Mouse (Mus musculus) heart, postnatal 10 days (tissue): ENCODE data around the gene Tmem9. TPM values are rescaled to one million over a fixed set of nuclear protein-coding genes. Genes with fewer than 3 reads are reported as not detected.

ENCODE experiments used
- DNase-seq, 2 experiments: peaks; one replicate each; pipeline ENCODE4 v3.0.0; 2021
- intact Hi-C: fragments of 180-260 bp; cut with DNase I; formaldehyde crosslinking; loops from one replicate; pipeline ENCODE4 v1.15.1; 2025
- total RNA-seq, 2 experiments: library from RNA; stranded (reverse); gene quantifications; 2 replicates each; pipeline ENCODE4 v1.2.3; 2021

The Tmem9 gene
- total RNA-seq = 10 to 100 TPM; 23.8 to 26.1 TPM

DNA sequence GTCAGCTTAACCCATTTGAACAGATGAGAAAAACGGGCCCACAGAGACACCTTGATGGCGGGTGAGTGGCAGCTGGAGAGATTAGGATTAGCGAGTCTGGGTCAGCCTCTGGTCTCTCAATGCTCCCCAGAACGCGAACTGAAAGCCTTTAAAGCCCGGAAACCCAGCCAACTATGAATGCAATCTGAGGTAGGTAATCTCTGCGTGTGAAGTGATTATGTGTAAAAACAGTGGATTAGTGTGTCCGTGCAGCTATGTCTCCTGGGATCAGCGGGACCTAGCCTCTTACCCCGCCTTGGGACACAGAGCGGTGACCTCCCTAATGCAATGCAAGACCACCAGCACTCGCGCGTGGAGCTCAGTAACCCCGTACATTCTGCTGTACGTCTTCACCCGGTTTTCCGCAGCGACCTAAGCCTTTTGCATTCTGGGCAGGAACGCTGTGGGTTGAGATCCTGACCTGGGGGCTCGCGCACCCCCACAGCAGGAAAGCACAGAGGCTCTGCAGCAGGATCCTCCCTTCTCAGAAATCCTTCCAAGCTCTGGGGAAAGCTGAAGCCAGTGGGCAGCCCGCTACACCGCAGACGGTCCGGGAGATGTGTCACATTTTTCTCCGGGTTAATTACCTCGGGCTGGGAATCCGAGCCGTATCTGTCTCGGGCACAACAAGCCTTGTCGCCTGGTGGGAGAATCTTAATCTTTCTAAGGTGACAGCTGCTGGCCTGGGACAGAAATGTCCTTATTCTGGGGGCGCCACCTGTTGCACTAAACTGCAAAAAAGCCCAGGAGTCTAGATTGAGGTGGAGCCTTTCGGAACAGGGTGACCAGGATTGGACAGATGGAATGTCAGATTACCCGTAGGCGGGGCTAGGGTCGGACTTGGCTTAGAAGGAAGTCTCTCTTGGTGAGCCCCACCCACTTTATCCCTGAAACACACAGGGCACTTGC lies at the start of gene Tmem9:
Tmem9 (plus strand) TSS at position 940 of the 948 bp plus-strand sequence.
- intact Hi-C loops = no loop called here
- peak; percentile 75 to 77 for DNase-seq

- intact Hi-C loops = no loop called here
- peak; percentile 25 to 50 for DNase-seq
Measured at GRCm38 (mm10) chr1:135958483-135958882, 49.5 kb upstream of the Tmem9 start.

DNA sequence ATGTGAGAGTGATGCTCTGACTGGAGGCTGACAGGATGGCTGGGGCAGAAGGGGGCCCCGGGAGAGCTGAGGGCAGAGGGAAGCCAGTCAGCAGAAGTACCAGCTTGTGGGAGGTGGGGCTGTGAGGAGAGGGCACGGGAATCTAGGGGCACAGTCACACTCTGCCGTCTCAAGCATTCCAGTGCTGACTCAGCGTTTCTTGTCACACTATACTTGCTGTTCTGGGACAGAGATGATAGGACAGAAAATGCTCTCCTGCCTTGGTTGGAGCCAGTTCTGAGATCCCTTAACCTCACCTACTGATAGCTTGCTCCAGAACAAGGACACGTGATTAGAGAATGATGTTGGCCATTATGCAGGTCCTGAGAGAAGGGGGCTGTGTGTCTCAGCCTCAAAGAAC lies 44.8 kb upstream of the Tmem9 start:
- no peak for DNase-seq
- intact Hi-C loops = no loop called here

DNA sequence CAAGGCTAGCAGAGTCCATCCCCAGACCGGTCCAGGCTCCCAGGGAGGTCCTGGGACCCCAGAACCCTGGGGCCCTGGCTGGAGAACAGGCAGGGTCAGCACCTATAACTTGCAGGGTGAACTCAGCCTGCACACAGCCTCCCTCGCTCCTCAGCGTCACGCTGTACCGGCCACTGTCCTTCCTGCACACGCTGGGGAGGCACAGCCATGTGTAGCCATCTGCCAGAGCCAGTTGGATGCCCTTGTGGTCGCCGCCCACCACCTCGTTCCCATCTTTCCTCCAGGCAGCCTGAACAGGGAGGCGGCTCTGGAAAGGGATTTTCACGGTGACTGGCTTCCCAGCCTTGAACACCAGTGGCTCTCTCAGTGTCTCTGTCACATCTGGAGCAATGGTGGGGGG lies 43.4 kb upstream of the Tmem9 start:
- DNase-seq = no peak
- intact Hi-C loops = no loop called here

DNA sequence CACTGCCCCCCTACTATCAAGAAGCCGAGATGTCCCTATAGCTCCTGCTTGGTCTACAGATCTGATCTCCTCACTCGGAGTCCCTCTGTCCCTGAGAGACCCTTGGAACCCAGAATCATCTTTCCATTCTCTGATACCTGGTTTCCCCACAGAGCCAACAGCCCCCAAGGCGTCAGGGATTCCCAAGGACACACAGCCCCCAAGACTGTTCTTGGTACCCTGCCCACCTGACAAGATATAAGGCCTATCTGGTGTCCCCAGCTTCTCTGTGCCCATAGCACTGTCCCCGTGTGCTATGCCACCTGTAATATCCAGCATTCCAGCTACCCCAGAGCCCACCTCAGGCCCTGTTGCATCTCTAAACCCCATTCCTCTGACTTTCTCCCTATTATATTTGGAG lies 40.2 kb upstream of the Tmem9 start:
- intact Hi-C loops = no loop called here
- DNase-seq = no peak

DNA sequence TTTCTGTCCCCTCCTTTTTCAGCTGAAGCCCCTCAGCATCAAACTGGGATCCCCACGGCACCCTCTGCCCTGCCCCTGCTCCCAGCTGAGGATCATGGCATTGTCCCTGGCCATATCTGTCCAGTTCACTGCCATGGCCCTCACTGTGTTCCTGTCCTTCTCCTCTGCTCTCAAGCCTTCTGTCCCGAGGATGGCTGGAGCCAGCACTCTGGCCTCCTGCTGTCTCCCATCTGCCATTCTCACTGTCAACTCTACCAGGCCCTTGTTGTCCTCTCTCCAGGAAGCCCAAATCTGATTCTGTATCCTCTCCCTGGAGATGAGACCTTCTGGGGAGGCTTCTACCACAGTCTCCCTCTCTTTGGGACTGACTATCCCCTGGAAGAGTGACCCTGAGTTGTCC lies 37.5 kb upstream of the Tmem9 start:
- no peak for DNase-seq
- intact Hi-C loops = no loop called here

- intact Hi-C loops = no loop called here
- DNase-seq = no peak
Measured at GRCm38 (mm10) chr1:135972576-135972975, 35.4 kb upstream of the Tmem9 start.

DNA sequence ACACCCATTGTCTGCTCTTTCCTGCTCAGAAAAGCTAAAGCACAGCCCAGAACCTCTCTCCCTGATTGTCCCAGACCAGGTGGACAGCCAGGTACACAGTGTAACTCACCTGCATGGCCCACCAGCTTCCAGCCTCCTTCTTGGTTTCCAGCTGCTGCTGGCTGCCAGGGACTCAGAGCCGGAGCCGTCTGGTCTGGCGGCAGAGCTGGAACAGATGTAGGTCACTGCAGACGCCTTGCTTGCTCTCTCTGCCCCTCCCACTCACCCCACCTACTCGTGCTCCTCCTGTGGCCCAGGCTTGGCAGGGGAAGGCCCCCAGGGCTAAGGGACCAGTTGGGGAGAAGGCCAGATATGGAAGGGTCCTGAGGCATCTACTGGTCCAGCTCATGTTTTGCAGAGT lies 23.8 kb upstream of the Tmem9 start:
- intact Hi-C loops = no loop called here
- DNase-seq = no peak

DNA sequence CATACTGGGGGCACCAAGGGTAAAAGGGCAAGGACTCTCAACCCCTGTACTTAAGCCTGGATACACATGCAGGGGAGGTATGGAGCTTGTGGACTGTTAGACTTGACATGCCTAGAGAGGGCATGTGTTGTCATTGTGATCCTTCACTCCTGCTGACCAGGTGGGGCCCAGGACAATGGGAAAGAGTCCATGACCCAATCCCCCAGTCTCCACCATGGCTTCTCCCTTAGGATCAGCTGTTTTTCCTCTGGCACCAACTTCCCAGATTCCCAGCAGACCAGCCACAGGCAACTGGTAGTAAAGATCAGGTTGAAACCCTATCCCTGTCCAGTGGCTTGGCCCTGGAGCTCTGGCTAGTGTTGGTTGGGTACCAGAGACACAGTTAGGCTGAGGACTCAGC lies 18.1 kb upstream of the Tmem9 start:
- intact Hi-C loops = no loop called here
- no peak for DNase-seq

GRCm38 (mm10) chr1:135993470-135993869 lies 14.5 kb upstream of the Tmem9 start:
- intact Hi-C loops = no loop called here
- peak in 1 of 2 experiments; percentile 4 for DNase-seq

DNA sequence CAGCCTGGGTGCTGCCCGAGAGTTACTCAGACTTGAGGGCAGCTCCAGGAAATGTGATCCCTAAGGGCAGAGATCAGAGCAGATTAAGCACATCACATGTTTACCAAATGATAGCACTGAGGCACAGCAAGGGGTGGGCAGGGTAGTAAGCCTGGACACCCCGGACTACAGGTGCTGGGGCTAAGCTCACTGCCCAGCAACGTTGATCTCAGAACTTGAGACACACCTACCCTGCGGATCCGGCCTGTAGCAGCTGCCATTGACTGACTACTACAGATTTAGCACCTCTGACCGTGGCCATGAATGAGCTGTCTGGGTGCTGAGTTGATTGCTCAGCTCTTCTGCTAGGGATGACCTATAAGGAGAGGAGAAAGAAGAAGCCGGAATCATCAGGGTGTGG lies 10.4 kb upstream of the Tmem9 start:
- no peak for DNase-seq
- intact Hi-C loops = no loop called here

DNA sequence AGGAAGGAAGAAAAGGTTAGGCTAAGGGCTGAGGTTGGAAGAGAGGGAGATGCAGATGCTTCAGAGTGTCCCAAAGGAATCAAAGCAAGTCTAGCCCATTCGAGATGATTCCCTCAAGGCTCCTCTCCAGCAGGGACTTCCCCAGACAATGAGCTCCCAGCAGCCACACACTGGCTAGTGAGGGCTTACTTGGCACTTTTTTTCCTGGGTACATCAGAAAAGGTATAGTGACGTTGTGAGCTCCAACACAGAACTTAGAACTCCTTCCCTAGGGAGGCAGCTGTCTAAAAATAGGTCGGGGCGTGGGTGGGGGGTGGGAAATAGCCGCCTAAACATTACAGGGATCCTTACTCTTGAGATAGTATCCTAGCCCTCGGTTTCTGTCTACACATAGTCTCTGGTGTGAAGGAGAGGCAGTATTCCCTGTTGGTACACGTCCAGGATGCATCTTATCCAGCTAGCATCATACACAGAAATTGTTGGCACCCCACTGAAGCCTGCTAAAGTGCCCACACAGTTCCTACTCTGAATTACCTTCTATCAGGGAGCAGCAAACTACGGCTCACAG lies 8.1 kb upstream of the Tmem9 start:
- intact Hi-C loops = no loop called here
- no peak for DNase-seq

DNA sequence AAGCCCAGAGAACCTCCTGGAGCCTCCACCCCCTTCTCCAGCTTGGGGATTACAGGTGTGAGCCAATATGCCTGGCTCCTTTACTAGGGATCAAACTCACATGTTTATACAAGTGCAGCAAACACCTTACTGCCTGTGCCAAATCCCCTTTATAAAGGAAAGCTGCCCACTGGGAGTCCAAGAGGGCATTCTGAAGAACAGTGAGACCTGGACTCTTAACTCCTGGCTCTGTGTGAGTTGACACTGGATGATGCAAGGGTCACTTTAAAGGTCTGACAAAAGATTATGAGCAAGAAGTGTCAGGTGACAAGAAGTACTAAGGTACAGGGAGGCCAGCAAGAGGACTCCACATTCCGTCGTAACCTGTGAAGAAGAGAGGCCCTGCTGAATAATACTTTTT lies 6.5 kb upstream of the Tmem9 start:
- intact Hi-C loops = no loop called here
- no peak for DNase-seq

DNA sequence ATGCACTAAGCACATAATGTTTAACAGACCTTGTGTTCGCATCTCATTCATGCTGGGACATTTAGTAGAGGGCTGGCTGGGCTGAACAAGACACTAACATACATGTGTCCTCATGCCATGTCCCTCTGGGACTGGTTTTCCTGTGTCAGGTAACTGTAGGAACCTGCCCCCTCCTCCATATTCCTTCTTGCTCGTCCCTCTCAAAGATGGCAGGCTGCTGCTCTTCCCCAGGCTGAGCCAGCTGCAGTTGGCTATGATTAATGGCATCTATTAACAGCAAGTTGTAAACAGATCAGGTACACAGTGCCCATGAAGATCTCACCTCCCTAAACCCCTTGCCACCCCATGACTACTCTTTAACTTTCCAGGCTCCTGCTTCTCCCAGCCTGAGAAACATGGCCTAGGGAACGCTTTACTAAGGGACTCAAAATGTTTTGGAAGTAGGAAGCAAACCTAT lies 1.6 kb upstream of the Tmem9 start, which contains the start of gene Igfn1:
Igfn1 (minus strand) TSS at position 51 of the 457 bp plus-strand sequence.
- intact Hi-C loops = no loop called here
- no peak for DNase-seq

GRCm38 (mm10) chr1:136008159-136008533 lies 196 bp downstream of the Tmem9 start:
- intact Hi-C loops = no loop called here
- DNase-seq = no peak

DNA sequence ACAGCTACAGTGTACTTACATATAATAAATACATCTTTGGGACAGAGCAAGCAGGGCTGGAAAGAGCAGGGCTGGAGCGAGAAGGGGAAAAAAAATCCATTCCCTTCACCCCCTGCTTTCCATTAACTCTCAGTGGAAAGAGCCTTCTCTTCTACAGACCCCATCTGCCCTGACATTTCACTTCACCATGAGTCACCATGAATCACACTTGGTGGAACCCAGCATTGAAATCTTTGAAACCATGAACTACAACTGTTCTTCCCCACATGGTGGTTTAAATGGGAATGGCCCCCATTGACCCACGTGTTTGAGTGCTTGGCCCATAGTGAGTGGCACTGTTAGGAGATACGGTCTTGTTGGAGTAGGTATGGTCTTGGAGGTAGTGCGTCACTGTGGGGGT lies 2.3 kb downstream of the Tmem9 start:
- intact Hi-C loops = no loop called here
- no peak for DNase-seq

- intact Hi-C loops = no loop called here
Measured at GRCm38 (mm10) chr1:136013513-136013912, 5.6 kb downstream of the Tmem9 start.

DNA sequence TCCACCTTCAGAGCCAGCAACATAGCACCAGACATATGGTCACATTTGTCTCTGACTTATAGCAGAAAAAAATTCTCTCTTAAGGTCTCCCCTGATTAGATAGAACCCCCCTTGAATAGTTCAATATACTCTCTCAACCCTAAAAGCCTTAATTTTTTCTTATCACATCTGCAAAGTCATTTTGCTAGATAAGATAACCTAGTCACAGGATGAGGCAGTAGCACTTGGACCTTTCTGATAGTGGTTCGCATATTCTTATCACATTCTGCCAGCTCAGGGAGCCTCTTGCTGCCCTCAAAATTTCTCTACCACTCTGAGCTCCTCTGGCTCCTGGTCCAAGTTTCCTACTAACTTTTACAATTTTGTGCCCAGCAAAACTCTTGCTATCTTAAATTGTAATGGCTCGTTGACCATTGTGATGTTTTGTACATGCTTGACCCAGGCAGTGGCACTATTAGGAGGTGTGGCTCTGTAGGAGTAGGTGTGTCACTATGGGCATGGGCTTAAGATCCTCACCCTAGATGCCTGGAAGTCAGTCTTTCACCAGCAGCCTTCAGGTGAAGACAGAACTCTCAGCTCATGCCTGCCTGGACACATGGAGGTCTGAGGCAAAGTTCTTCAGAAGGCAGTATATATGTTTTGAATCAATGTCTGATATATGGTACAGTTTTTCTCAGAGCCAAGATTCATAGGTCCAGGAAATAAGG lies 7.0 kb downstream of the Tmem9 start:
- intact Hi-C loops = no loop called here
- DNase-seq = no peak

More at GRCm38 (mm10) chr1:136013513-136013912, 5.6 kb downstream of the Tmem9 start:
- no peak for DNase-seq

DNA sequence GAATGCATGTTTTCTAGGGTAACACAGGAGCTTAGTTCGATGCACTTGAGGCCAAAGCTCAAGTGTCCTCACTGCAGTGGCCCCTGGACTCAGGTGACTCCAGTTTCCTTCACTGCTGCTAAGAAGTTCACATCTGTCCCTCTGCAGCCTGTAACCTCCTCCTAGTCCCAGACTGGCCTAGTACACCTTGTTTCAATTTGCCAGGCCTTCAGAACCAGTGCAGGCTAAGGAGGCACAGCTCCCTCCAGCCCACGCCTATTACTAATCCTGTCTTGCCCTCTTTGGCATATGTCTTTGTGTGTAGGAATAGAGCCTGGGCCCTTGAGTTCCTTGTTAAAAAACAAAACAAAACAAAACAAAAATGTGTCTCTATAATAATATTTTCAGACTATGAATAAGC lies 9.4 kb downstream of the Tmem9 start:
- DNase-seq = peak in 1 of 2 experiments; percentile 10
- intact Hi-C loops = no loop called here

- intact Hi-C loops = no loop called here
- DNase-seq = peak; percentile 96
Measured at GRCm38 (mm10) chr1:136017907-136018313, 10.0 kb downstream of the Tmem9 start.

DNA sequence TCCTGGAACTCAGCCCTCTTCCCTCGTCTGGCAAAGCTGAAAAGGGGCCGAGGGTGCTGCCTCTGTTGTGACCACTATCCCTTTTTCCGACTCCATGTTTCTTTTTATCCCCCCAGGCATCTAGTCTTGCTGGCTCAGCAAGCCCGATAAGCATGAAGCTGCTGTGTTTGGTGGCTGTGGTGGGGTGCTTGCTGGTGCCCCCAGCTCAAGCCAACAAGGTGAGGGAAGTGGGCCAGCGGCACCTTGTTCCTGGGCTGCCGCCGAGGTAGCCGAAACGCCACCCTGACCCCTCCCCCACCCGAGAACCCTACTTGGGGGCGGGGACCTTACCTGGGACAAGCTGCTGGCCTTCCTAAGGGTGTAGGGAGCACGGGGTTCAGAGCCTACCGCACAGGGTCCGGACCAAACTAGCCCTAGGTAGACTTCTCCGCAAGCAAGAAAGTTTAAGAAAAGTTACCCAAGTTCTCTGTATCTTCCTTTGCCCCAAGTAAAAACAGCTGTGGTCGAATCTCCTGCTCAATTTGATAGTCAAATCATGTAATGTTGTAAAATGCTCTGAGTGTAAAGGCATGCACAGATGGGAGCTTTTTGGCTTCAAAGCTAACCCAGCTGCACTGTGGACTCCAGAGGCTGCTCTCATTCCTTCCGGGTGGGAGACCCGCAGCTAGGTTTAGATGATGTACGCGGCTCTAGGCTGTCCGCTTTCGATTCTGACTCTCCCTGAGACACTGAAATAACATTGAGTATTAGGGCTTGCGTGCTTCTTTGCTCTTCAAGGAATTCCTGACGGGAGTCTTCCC lies 10.6 kb downstream of the Tmem9 start:
- DNase-seq = peak; percentile 27 to 39
- intact Hi-C loops = no loop called here
